Mouse (Mus musculus) olfactory bulb, adult 2 months (tissue): ENCODE results near the gene Kcnq1.

ENCODE experiments used
- CTCF ChIP-seq: fragments of 200-500 bp; IDR thresholded peaks from 2 replicates; pipeline ENCODE4 v1.5.1; 2012; ENCODE audit warnings: low read depth, mild to moderate bottlenecking, low read length, moderate library complexity; ENCODE audit not compliant: insufficient read depth
- POLR2A ChIP-seq: fragments of 200-500 bp; IDR thresholded peaks from 2 replicates; pipeline ENCODE4 v1.6.1; 2012; ENCODE audit warnings: mild to moderate bottlenecking, low read depth, low read length, moderate library complexity; ENCODE audit not compliant: insufficient read depth

GRCm38 (mm10) chr7:143073086-143073485 lies 33.1 kb upstream of the Kcnq1 start:
- TF ChIP-seq POLR2A (no peak), CTCF (no peak; the same call in 1 of the 2 replicates)
